Mouse (Mus musculus): ENCODE results near the gene Socs3. TPM values are rescaled to one million over a fixed set of nuclear protein-coding genes. Genes with fewer than 3 reads are reported as not detected.

Socs3 gene
- polyA plus RNA-seq, 1 experiment = 6.6 TPM

GRCm38 (mm10) chr11:117971100-117971499 lies 1.3 kb upstream of the Socs3 start:
- Histone ChIP-seq H3K4me3 (ENCODE audit: insufficient read depth, low read depth, low read length) (no peak overlapping the region), H3K27ac (replicated peaks; ENCODE audit: low read depth, low read length) (no peak overlapping the region), H3K4me1 (ENCODE audit: control insufficient read depth, insufficient read depth, insufficient read length, low read length) (peaks cover 5% of the 10 kb centered on the region)

- H3K4me3 ChIP-seq (ENCODE audit: insufficient read depth, low read depth, low read length) = peak overlapping the region; percentile 76
- H3K4me1 ChIP-seq (ENCODE audit: control insufficient read depth, insufficient read depth, insufficient read length, low read length) = peaks cover 6% of the 10 kb centered on the region
- peak overlapping the region; percentile 81 for H3K27ac ChIP-seq (replicated peaks; ENCODE audit: low read depth, low read length)
These were observed 525 bp downstream of the Socs3 start for GRCm38 (mm10) chr11:117969100-117969944.

- Histone ChIP-seq H3K4me1 (ENCODE audit: control insufficient read depth, insufficient read depth, insufficient read length, low read length) (peaks cover 10% of the 10 kb centered on the region), H3K27ac (replicated peaks; ENCODE audit: low read depth, low read length) (peak overlapping the region; percentile 81), H3K4me3 (ENCODE audit: insufficient read depth, low read depth, low read length) (peak overlapping the region; percentile 76)
These were observed 1.1 kb downstream of the Socs3 start for GRCm38 (mm10) chr11:117968716-117969099.

GRCm38 (mm10) chr11:117968016-117968671 lies 1.7 kb downstream of the Socs3 start:
- H3K4me3 ChIP-seq (ENCODE audit: insufficient read depth, low read depth, low read length) = peak overlapping the region; percentile 76
- H3K4me1 ChIP-seq (ENCODE audit: control insufficient read depth, insufficient read depth, insufficient read length, low read length) = peaks cover 10% of the 10 kb centered on the region
- peak overlapping the region; percentile 81 for H3K27ac ChIP-seq (replicated peaks; ENCODE audit: low read depth, low read length)

- peak overlapping the region; percentile 76 for H3K4me3 ChIP-seq (ENCODE audit: insufficient read depth, low read depth, low read length)
- H3K27ac ChIP-seq (replicated peaks; ENCODE audit: low read depth, low read length) = no peak overlapping the region
- H3K4me1 ChIP-seq (ENCODE audit: control insufficient read depth, insufficient read depth, insufficient read length, low read length) = peaks cover 16% of the 10 kb centered on the region
These were observed 2.4 kb downstream of the Socs3 start for GRCm38 (mm10) chr11:117967249-117968015.

- H3K4me3 ChIP-seq (ENCODE audit: insufficient read depth, low read depth, low read length) = no peak overlapping the region
These were observed 3.2 kb downstream of the Socs3 start for GRCm38 (mm10) chr11:117966506-117967100.

GRCm38 (mm10) chr11:117965561-117965981 lies 4.3 kb downstream of the Socs3 start:
- Histone ChIP-seq H3K4me3 (ENCODE audit: insufficient read depth, low read depth, low read length) (no peak overlapping the region), H3K27ac (replicated peaks; ENCODE audit: low read depth, low read length) (no peak overlapping the region), H3K4me1 (ENCODE audit: control insufficient read depth, insufficient read depth, insufficient read length, low read length) (peaks cover 27% of the 10 kb centered on the region)

More at GRCm38 (mm10) chr11:117966506-117967100, 3.2 kb downstream of the Socs3 start:
- H3K4me1 ChIP-seq (ENCODE audit: control insufficient read depth, insufficient read depth, insufficient read length, low read length) = peaks cover 23% of the 10 kb centered on the region
- no peak overlapping the region for H3K27ac ChIP-seq (replicated peaks; ENCODE audit: low read depth, low read length)

- Histone ChIP-seq H3K4me1 (ENCODE audit: control insufficient read depth, insufficient read depth, insufficient read length, low read length) (peaks cover 30% of the 10 kb centered on the region), H3K4me3 (ENCODE audit: insufficient read depth, low read depth, low read length) (no peak overlapping the region), H3K27ac (replicated peaks; ENCODE audit: low read depth, low read length) (no peak overlapping the region)
These were observed 4.8 kb downstream of the Socs3 start for GRCm38 (mm10) chr11:117965052-117965451.

GRCm38 (mm10) chr11:117964294-117964693 lies 5.6 kb downstream of the Socs3 start:
- peak overlapping the region; percentile 90 for H3K27ac ChIP-seq (replicated peaks; ENCODE audit: low read depth, low read length)
- peaks cover 37% of the 10 kb centered on the region for H3K4me1 ChIP-seq (ENCODE audit: control insufficient read depth, insufficient read depth, insufficient read length, low read length)
- H3K4me3 ChIP-seq (ENCODE audit: insufficient read depth, low read depth, low read length) = peak overlapping the region; percentile 55; the same call in 1 of the 2 replicates

- H3K4me3 ChIP-seq (ENCODE audit: insufficient read depth, low read depth, low read length) = peak overlapping the region; percentile 55
- peak overlapping the region; percentile 90 for H3K27ac ChIP-seq (replicated peaks; ENCODE audit: low read depth, low read length)
- H3K4me1 ChIP-seq (ENCODE audit: control insufficient read depth, insufficient read depth, insufficient read length, low read length) = peaks cover 39% of the 10 kb centered on the region
These were observed 6.0 kb downstream of the Socs3 start for GRCm38 (mm10) chr11:117963872-117964271.

- Histone ChIP-seq H3K4me1 (ENCODE audit: control insufficient read depth, insufficient read depth, insufficient read length, low read length) (peaks cover 42% of the 10 kb centered on the region), H3K27ac (replicated peaks; ENCODE audit: low read depth, low read length) (peak overlapping the region; percentile 90), H3K4me3 (ENCODE audit: insufficient read depth, low read depth, low read length) (peak overlapping the region; percentile 55)
These were observed 6.6 kb downstream of the Socs3 start for GRCm38 (mm10) chr11:117963091-117963793.

- H3K27ac ChIP-seq (replicated peaks; ENCODE audit: low read depth, low read length) = peak overlapping the region; percentile 74
- peaks cover 42% of the 10 kb centered on the region for H3K4me1 ChIP-seq (ENCODE audit: control insufficient read depth, insufficient read depth, insufficient read length, low read length)
- no peak overlapping the region for H3K4me3 ChIP-seq (ENCODE audit: insufficient read depth, low read depth, low read length)
These were observed 7.4 kb downstream of the Socs3 start for GRCm38 (mm10) chr11:117962228-117963067.

- peaks cover 37% of the 10 kb centered on the region for H3K4me1 ChIP-seq (ENCODE audit: control insufficient read depth, insufficient read depth, insufficient read length, low read length)
- H3K4me3 ChIP-seq (ENCODE audit: insufficient read depth, low read depth, low read length) = no peak overlapping the region
- no peak overlapping the region for H3K27ac ChIP-seq (replicated peaks; ENCODE audit: low read depth, low read length)
These were observed 9.2 kb downstream of the Socs3 start for GRCm38 (mm10) chr11:117960601-117961000.
